Mouse (Mus musculus): ENCODE results near the gene Ttc19.
A peak's percentile ranks its signal among the peaks of the same experiment; 100 is the strongest.
"Not testable (repeated sequence)": the region's sequence is repeated elsewhere in the genome, so short reads cannot be mapped to it uniquely, and the experiment has no call there.

Gene Ttc19

GRCm38 (mm10) chr11:62284020-62284419 is 2.7 kb downstream of the Ttc19 start:
- DNase-seq (ENCODE audit: low spot score), result not testable (repeated sequence)

- no peak for DNase-seq (ENCODE audit: low spot score)
Measured at GRCm38 (mm10) chr11:62285020-62285419, 3.7 kb downstream of the Ttc19 start.

GRCm38 (mm10) chr11:62287700-62288099 is 6.4 kb downstream of the Ttc19 start:
- no peak for DNase-seq (ENCODE audit: low spot score)

GRCm38 (mm10) chr11:62294121-62294520 is 12.8 kb downstream of the Ttc19 start:
- peak; percentile 27 for DNase-seq (ENCODE audit: low spot score)

- DNase-seq (ENCODE audit: low spot score), result no peak
Measured at GRCm38 (mm10) chr11:62298883-62299282, 17.6 kb downstream of the Ttc19 start.

GRCm38 (mm10) chr11:62305866-62306265 is 24.6 kb downstream of the Ttc19 start:
- peak; percentile 30 for DNase-seq (ENCODE audit: low spot score)

GRCm38 (mm10) chr11:62309296-62309695 is 28.0 kb downstream of the Ttc19 start:
- no peak for DNase-seq (ENCODE audit: low spot score)

- DNase-seq (ENCODE audit: low spot score), result no peak
Measured at GRCm38 (mm10) chr11:62314984-62315383, 33.7 kb downstream of the Ttc19 start.

GRCm38 (mm10) chr11:62317746-62318145 is 36.5 kb downstream of the Ttc19 start:
- no peak for DNase-seq (ENCODE audit: low spot score)

- DNase-seq (ENCODE audit: low spot score), result no peak
Measured at GRCm38 (mm10) chr11:62320097-62320496, 38.8 kb downstream of the Ttc19 start.

- DNase-seq (ENCODE audit: low spot score), result no peak
Measured at GRCm38 (mm10) chr11:62323659-62324058, 42.4 kb downstream of the Ttc19 start.

GRCm38 (mm10) chr11:62331141-62331540 is 49.9 kb downstream of the Ttc19 start:
- DNase-seq (ENCODE audit: low spot score), result peak; percentile 28

- no peak for DNase-seq (ENCODE audit: low spot score)
Measured at GRCm38 (mm10) chr11:62332228-62332627, 51.0 kb downstream of the Ttc19 start.

- no peak for DNase-seq (ENCODE audit: low spot score)
Measured at GRCm38 (mm10) chr11:62343002-62343401, 61.7 kb downstream of the Ttc19 start.

- DNase-seq (ENCODE audit: low spot score), result peak; percentile 30
Measured at GRCm38 (mm10) chr11:62351948-62352347, 70.7 kb downstream of the Ttc19 start.

- no peak for DNase-seq (ENCODE audit: low spot score)
Measured at GRCm38 (mm10) chr11:62355216-62355615, 73.9 kb downstream of the Ttc19 start.

- no peak for DNase-seq (ENCODE audit: low spot score)
Measured at GRCm38 (mm10) chr11:62366879-62367278, 85.6 kb downstream of the Ttc19 start.

GRCm38 (mm10) chr11:62369924-62370323 is 88.7 kb downstream of the Ttc19 start:
- no peak for DNase-seq (ENCODE audit: low spot score)

- DNase-seq (ENCODE audit: low spot score), result no peak
Measured at GRCm38 (mm10) chr11:62371776-62372175, 90.5 kb downstream of the Ttc19 start.

- DNase-seq (ENCODE audit: low spot score), result not testable (repeated sequence)
Measured at GRCm38 (mm10) chr11:62377202-62377851, 96.1 kb downstream of the Ttc19 start.
